Mouse (Mus musculus): ENCODE data around the gene Ppil1.

Ppil1 gene

DNA sequence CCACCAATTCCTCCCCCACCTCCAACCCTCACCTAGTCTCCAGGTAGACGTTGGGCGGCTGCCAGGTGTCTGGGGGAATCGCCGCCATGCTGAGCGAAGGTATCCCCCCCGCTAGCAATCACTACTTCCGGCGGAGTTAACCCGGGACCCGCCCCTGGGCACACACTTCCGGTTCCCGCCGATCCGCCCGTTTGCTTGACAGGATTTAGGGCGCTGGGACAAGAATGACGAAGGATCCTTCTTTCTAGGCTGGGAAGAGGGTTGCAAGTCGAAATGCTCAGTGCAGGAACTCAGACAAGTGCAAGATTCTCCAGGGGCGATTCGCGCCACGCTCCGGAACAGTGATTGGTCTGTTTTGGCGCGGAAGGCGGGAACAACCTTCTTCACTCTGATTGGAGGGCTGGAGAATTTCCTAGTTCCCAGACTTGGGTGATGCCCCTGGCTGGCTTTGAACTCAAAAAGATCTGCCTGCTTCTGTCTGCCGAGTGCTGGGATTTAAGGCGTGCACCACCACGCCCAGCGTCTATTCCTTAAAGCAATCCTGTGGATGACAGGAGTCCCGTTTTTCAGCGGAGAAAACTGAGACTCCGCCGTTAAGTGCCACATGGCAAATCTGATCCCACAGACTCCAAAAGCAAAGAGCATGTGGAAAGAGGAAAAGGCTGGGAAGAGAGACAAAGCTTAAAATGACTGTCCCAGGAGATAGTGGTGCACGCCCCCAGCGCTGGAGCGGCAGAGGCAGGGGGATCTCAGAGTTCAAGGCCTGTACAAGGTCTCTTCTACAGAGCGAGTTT lies at the start of gene Ppil1:
Ppil1 (minus strand) TSS at position 347 of the 794 bp plus-strand sequence.
- DNase-seq (ENCODE audit: low read depth) = peak; percentile 90

DNA sequence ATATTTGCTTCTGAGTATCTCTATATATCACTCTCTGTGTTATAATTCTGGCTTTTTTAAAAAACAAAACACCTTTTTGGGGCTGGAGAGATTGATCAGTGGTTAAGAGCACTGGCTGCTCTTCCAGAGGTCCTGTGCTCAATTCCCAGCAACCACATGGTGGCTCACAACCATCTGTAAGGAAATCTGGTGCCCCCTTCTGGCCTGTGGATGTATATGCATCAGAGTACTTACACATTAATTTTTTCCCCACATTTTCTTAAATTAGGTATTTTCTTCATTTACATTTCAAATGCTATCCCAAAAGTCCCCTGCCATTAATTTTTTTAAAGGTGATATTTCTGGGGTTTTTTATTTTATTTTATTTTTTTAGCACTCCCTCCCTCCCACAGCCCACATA lies 49.3 kb upstream of the Ppil1 start:
- DNase-seq (ENCODE audit: low read depth) = peak; percentile 37

GRCm38 (mm10) chr17:29312082-29312481 lies 48.1 kb upstream of the Ppil1 start:
- DNase-seq (ENCODE audit: low read depth) = peak; percentile 59

DNA sequence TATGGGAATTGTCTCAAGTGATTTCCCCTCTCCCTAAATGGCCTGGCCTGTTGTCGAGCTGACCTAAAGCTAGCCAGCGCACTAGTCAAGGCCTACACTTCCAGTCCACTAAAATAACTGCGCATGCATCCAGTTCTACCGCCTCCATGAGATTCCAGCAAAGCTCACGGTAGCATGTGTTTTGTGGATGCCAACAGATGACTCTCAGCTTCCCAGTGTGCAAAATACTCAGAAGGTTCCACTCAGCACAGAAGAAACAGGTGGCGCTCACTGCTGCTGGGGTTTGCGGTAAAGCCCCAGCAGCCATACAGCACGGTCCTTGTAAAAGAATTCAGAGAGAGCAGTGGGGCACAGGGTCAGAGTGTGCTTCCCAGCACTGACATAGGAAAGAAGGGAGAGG lies 47.6 kb upstream of the Ppil1 start:
- no peak for DNase-seq (ENCODE audit: low read depth)

GRCm38 (mm10) chr17:29310056-29310623 lies 46.2 kb upstream of the Ppil1 start:
- DNase-seq (ENCODE audit: low read depth) = no peak

- DNase-seq (ENCODE audit: low read depth) = no peak
Measured at GRCm38 (mm10) chr17:29305871-29306270, 41.9 kb upstream of the Ppil1 start.

GRCm38 (mm10) chr17:29305058-29305806 lies 41.2 kb upstream of the Ppil1 start:
- DNase-seq (ENCODE audit: low read depth) = peak; percentile 53

DNA sequence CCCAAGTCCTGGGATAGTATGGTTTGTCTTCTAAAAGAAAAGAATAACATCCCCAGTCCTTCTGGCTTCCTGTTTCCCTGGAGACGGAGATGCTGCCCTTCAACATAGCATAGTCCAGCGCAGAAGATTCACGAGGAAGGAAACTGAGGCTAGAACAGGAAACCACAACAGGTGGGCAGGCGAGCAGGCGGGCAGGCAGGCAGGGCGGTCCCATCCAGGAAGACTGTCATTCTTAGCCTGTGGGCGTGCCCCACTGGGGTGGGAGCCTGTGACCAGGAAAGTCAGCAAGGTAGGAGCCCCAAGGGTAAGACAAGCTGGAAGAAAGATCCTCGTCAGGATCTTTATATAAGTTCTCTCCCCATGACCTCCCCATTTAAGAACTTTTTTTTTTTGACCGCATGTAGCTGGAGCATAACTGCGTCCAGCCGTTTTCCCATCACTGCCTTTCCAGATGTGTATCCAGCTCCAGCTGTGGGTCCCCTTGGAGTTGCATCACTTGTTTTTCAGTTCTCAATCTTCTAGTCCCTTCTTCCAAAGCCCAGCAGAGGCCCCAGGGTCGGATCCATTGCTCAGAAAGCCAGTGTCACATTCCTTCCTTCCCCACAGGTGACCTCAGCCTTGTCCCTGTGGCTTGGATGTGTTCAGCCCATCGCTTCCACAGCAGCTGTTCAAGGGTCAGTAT lies 40.5 kb upstream of the Ppil1 start:
- peak; percentile 31 for DNase-seq (ENCODE audit: low read depth)

DNA sequence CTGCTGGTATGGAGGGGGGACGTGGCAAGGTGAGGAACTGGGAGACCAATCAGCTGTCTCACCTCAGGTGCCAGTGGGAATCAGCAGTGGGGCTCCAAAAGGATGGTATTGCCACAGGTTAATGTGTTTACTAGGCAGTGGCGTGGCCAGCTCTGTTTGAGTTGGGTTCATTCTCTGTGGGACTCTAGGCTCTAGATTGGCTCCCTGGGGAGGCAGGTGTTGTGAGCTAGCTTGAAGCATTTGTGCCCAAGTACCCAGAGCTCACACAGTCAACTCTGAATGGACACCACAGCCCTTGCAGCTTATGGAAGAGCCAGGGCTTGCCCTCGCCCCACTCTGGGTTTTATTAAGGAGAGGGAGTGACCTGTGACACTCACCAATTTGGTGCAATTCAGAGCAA lies 39.9 kb upstream of the Ppil1 start:
- DNase-seq (ENCODE audit: low read depth) = no peak

DNA sequence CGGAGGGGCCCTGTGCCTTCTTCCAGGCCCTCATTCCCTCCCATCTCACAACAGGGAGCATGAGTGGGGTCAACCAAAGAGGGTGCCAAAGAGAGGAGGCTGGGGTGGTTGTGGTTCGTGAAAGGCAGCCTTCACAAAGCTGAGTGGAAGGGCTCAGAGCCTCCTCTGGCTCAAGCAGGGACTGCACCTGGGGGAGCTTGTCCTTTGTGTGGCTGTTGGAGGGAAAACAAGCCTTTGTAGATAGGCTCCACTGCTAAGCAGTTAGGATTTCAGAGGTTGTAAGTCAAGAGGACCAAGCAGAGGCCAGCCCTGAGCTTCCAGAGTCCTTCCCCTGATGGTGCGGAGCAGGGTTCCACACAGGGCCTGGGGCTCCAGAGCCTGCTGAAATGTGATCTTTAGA lies 39.1 kb upstream of the Ppil1 start:
- no peak for DNase-seq (ENCODE audit: low read depth)

GRCm38 (mm10) chr17:29302149-29302548 lies 38.2 kb upstream of the Ppil1 start:
- no peak for DNase-seq (ENCODE audit: low read depth)

GRCm38 (mm10) chr17:29301421-29301820 lies 37.4 kb upstream of the Ppil1 start:
- no peak for DNase-seq (ENCODE audit: low read depth)

GRCm38 (mm10) chr17:29300926-29301325 lies 36.9 kb upstream of the Ppil1 start:
- no peak for DNase-seq (ENCODE audit: low read depth)

- DNase-seq (ENCODE audit: low read depth) = no peak
Measured at GRCm38 (mm10) chr17:29299282-29299681, 35.3 kb upstream of the Ppil1 start.

DNA sequence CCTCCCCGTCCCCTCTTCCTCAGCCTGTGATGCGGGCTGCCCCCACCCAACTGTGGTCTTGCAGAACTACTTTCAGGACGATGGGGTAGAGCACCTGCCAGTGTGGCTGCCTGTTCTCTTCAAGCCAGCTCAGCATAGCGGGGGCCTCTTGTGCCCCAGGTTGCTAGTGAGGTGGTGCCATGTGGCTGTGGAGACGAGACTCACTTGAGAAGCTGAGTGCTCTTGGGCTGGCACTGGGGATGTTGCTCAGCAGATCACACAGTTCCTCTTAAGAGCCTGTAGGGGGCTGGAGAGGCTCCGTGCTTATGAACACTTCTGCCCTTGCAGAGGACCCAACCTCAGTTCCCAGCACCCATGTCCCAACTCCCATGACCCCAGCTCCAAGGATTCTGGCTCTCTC lies 33.8 kb upstream of the Ppil1 start:
- no peak for DNase-seq (ENCODE audit: low read depth)

DNA sequence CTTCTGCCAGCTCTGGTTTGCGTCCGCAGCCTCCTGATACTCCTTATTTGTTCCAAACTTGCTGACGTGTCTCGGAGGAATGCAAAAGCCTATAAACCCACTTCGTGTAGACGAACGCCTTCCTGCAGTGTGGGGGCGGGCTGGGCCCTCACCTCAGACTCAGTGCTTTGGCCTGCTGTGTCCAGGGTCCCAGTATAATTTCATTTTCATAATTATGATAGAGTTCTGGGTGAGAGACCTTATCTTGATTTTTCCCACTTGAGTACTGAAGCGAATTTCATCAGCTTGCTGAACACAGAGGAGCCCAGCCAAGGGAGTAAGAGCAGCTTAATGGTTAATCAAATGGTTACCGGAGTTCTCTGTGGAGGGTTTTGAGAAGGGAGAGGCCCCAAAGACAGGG lies 33.3 kb upstream of the Ppil1 start:
- DNase-seq (ENCODE audit: low read depth) = no peak

DNA sequence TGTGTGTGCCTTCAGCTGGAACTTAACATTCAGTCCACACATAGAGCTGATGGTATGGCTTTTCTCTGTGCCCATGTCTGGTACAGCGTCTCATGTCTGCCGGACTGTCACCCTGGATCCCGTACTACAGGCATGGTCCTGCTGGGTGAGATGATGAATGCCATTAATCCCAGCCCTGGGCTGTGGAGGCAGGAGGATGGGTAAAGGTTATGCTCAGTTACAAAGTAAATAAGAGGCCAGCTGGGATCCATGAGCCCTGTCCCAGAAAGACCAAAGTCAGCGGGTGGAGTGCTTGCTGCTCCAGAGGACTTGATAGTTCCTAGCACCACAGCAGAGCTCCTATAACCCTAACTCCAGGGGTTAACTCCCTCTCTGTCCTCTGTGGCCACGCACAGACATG lies 31.8 kb upstream of the Ppil1 start:
- no peak for DNase-seq (ENCODE audit: low read depth)

DNA sequence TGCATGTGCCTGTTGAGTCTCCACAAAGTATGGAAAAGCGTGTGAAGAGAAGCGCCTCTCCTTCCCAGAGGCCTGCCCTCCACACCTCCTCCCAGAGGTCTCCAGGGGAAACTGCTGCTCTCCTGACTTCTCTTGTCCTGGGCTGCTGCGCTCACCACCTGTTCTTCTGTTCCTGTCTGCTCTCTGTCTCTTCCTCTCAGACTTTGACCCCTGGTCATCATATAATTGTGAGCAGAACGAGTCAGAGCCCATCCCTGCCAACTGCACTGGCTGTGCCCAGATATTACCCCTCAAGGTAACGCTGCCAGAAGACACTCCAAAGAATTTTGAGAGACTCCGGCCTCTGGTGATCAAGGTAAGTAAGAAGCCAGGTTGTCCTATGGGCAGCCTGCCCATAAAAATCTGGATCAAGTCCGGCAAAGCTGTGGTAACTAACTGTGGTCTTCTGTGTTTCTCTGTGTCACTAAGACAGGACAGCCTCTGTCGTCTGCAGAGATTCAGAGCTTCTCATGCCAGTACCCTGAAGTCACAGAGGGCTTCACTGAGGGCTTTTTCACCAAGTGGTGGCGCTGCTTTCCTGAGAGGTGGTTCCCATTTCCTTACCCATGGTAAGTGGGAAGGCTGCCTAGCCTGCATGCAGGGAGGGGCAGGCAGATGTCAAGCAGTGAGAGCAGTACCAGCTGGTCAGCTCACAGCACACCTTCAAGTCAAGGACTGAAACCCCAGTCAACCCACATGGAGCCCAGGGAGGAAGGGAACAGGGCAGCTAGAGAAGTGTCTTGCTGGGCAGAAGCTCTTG lies 30.0 kb upstream of the Ppil1 start:
- no peak for DNase-seq (ENCODE audit: low read depth)

GRCm38 (mm10) chr17:29292996-29293395 lies 29.0 kb upstream of the Ppil1 start:
- DNase-seq (ENCODE audit: low read depth) = no peak

- no peak for DNase-seq (ENCODE audit: low read depth)
Measured at GRCm38 (mm10) chr17:29291793-29292192, 27.8 kb upstream of the Ppil1 start.

DNA sequence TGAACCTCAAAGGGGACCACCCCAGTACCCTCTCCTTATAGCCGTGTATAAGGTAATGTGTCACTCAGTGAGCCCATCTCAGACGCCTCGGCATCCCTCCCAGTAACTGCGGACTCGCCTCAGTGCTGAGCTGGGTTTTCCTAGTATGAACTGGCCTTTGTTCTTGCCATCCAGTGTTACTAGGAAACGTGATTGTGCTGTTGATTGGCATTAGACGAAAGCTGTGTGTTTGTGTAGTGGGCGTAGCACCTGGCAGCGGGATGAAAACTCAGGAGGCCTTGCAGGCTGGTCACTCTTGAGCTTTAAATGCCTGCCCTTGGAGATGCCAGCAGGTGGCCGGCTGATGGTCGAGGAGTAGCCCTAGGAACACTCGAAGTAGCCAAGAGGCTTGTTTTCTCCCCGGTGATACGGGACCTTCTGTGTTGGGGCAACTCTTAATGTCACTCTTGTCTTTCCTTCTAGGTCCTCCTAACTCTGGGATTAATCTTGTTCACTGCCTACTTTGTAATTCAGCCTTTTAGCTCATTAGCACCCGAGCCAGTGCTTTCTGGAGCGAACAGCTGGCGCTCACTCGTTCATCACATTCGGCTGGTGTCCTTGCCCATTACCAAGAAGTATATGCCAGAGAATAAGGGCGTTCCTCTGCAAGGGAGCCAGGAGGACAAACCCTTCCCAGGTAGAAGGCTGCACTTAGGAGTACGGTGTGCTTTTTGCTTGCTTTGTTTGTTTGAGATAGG lies 18.4 kb upstream of the Ppil1 start:
- DNase-seq (ENCODE audit: low read depth) = no peak

Data from NIH3T3 (cell line).